In genomic region chr1:171101733-171102546, GRCm38 (mm10) we compare ENCODE assay signal across 8 mouse cellular contexts. TPM values are rescaled to one million over a fixed set of nuclear protein-coding genes. Genes with fewer than 3 reads are reported as not detected.
A peak's percentile ranks its signal among the peaks of the same experiment; 100 is the strongest.
DNase-seq lines count a peak whose midpoint lies in the region; ATAC-seq and TF ChIP-seq lines count a peak whose summit lies in the region.

No protein-coding gene starts in this region.

- H3K4me3 ChIP-seq in MEL (ENCODE audit: control insufficient read depth in 1 of 2, insufficient read depth in 1 of 2, low read depth in 2 of 2, low read length in 2 of 2): peak overlapping the region; percentile 53 to 84
- peak overlapping the region; percentile 80 for H3K4me3 ChIP-seq in lung, embryonic 16.5 days (ENCODE audit: low read length)
- H3K4me3 ChIP-seq in thymus, adult 2 months (ENCODE audit: control insufficient read depth, insufficient read depth, low read length): peak overlapping the region; percentile 64

- peaks cover 0 to 15% of the 10 kb centered on the region in 2 experiments; a peak in 2 of 4 replicates for H3K36me3 ChIP-seq in MEL (ENCODE audit: control insufficient read depth in 1 of 2, insufficient read depth in 2 of 2, low read length in 2 of 2)
- H3K36me3 ChIP-seq in lung, embryonic 16.5 days (ENCODE audit: control insufficient read depth, insufficient read depth, low read length): no peaks in the 10 kb centered on the region
- no peaks in the 10 kb centered on the region for H3K36me3 ChIP-seq in thymus, adult 2 months (ENCODE audit: control insufficient read depth, insufficient read depth, low read length)

- peak; percentile 88 for DNase-seq in MEL (ENCODE audit: low read depth, low spot score)
- peak; percentile 90 for DNase-seq in cerebellum, adult 8-10 months
- peak; percentile 87 for DNase-seq in forelimb bud, embryonic 11.5 days (ENCODE audit: low read depth, low spot score)
- peak; percentile 93 for DNase-seq in layer of hippocampus, adult 9-10 months (ENCODE audit: low spot score)
- DNase-seq in ovary, adult 18-20 months (ENCODE audit: low spot score): peak; percentile 61
- DNase-seq in thymus, adult 2 months: peak; percentile 73

- no peaks in the 10 kb centered on the region; the same call in 1 of the 2 replicates for H3K79me2 ChIP-seq in MEL (ENCODE audit: control insufficient read depth, insufficient read depth, low read length, poor library complexity)

- peak overlapping the region; percentile 77 for H3K4me2 ChIP-seq in lung, embryonic 16.5 days (ENCODE audit: low read depth, low read length)

- TF ChIP-seq CTCF in MEL (IDR thresholded peaks at IDR 0.05 in 2 of 3, conservative IDR thresholded peaks at IDR 0.05 in 1 of 3; ENCODE audit: control insufficient read depth in 1 of 3, insufficient read depth in 1 of 3, low read depth in 2 of 3, low read length in 3 of 3, poor library complexity in 1 of 3, severe bottlenecking in 1 of 3): no peak
- peak; percentile 52; the same call in 1 of the 2 replicates for TF ChIP-seq CTCF in thymus, adult 2 months (IDR thresholded peaks at IDR 0.05; ENCODE audit: borderline replicate concordance, control insufficient read depth, extremely low read depth, insufficient read depth, low read length, poor library complexity)

- TF ChIP-seq RAD21 in MEL (IDR thresholded peaks at IDR 0.05; ENCODE audit: low read depth, low read length): no peak

- no peaks in the 10 kb centered on the region for H3K9me3 ChIP-seq in MEL (replicated peaks; ENCODE audit: insufficient read depth, low read length)
- no peaks in the 10 kb centered on the region for H3K9me3 ChIP-seq in lung, embryonic 16.5 days (ENCODE audit: control insufficient read depth, low read length)

- peak overlapping the region; percentile 77 for H3K9ac ChIP-seq in MEL (ENCODE audit: control insufficient read depth, low read depth, low read length, poor library complexity, severe bottlenecking)
- peak overlapping the region; percentile 68 for H3K9ac ChIP-seq in lung, embryonic 16.5 days (ENCODE audit: low read length)

- peak overlapping the region; percentile 47 for H3K27ac ChIP-seq in MEL (ENCODE audit: control insufficient read depth, low read depth, low read length)
- H3K27ac ChIP-seq in lung, embryonic 16.5 days (ENCODE audit: low read length): peak overlapping the region; percentile 49
- no peak overlapping the region for H3K27ac ChIP-seq in thymus, adult 2 months (ENCODE audit: control insufficient read depth, insufficient read depth, low read length)

- TF ChIP-seq EP300 in MEL (IDR thresholded peaks at IDR 0.05; ENCODE audit: low read depth in 1 of 2, low read length in 2 of 2): no peak

- peaks cover 0 to 9% of the 10 kb centered on the region in 2 experiments; a peak in 3 of 4 replicates for H3K4me1 ChIP-seq in MEL (ENCODE audit: control insufficient read depth in 1 of 2, insufficient read depth in 2 of 2, low read length in 2 of 2)
- peaks cover 5% of the 10 kb centered on the region for H3K4me1 ChIP-seq in lung, embryonic 16.5 days (replicated peaks; ENCODE audit: control insufficient read depth, insufficient read depth, low read length)
- H3K4me1 ChIP-seq in thymus, adult 2 months (replicated peaks; ENCODE audit: control insufficient read depth, insufficient read depth, low read length): peaks cover 8% of the 10 kb centered on the region

- peak; percentile 55 to 71 for ATAC-seq in hematopoietic stem cell, adult 5-6 weeks (replicated peaks in 1 of 2; ENCODE audit: insufficient read depth in 1 of 2, low FRiP score in 2 of 2, low TSS enrichment in 1 of 2, low read depth in 1 of 2, poor library complexity in 2 of 2, severe bottlenecking in 2 of 2)
- ATAC-seq in lung, embryonic 16.5 days (ENCODE audit: low read depth): peak; percentile 87

- H3K27me3 ChIP-seq in MEL (ENCODE audit: control insufficient read depth in 1 of 2, insufficient read depth in 2 of 2, low read length in 2 of 2): no peaks in the 10 kb centered on the region
- H3K27me3 ChIP-seq in lung, embryonic 16.5 days (ENCODE audit: control insufficient read depth, insufficient read depth, low read depth, low read length): no peaks in the 10 kb centered on the region
- H3K27me3 ChIP-seq in thymus, adult 2 months (ENCODE audit: control insufficient read depth, insufficient read depth, low read length): no peaks in the 10 kb centered on the region

- WGBS in lung, embryonic 16.5 days: 0% methylated on average over 40 of the region's 40 CpGs
- under 1% methylated on average over 40 of the region's 40 CpGs for whole genome bisulfite sequencing in thymus, adult 2 months

- TF ChIP-seq POLR2A in MEL (IDR thresholded peaks at IDR 0.05; ENCODE audit: control insufficient read depth in 1 of 2, insufficient read depth in 1 of 2, low read depth in 1 of 2, low read length in 2 of 2, poor library complexity in 1 of 2): no peak
- TF ChIP-seq POLR2A in thymus, adult 2 months (IDR thresholded peaks at IDR 0.05; ENCODE audit: control insufficient read depth, extremely low read depth, insufficient read depth, low read length, poor library complexity): no peak

TF ChIP-seq in MEL, 35 proteins besides CTCF, POLR2A, EP300 and RAD21:
- no peak for TF ChIP-seq JUND (IDR thresholded peaks at IDR 0.05; ENCODE audit: low read depth, low read length)
- no peak for TF ChIP-seq TAL1 (IDR thresholded peaks at IDR 0.05; ENCODE audit: low read length)
- TF ChIP-seq GATA1 (IDR thresholded peaks at IDR 0.05; ENCODE audit: low read depth, low read length): peak; percentile 53; the same call in 1 of the 2 replicates
- no peak for TF ChIP-seq POLR2AphosphoS5 (IDR thresholded peaks at IDR 0.05; ENCODE audit: borderline replicate concordance, low read depth, low read length)
- TF ChIP-seq MAX (IDR thresholded peaks at IDR 0.05; ENCODE audit: low read length): no peak
- peak; percentile 68; the same call in 1 of the 2 replicates for TF ChIP-seq ELF1 (IDR thresholded peaks at IDR 0.05; ENCODE audit: low read depth, low read length)
- TF ChIP-seq UBTF (IDR thresholded peaks at IDR 0.05; ENCODE audit: borderline replicate concordance, insufficient read depth, low read depth, low read length): no peak
- no peak for TF ChIP-seq BHLHE40 (IDR thresholded peaks at IDR 0.05; ENCODE audit: borderline replicate concordance, low read depth, low read length)
- TF ChIP-seq MAFK (IDR thresholded peaks at IDR 0.05; ENCODE audit: borderline replicate concordance, low read depth, low read length): peak; percentile 99
- TF ChIP-seq MAZ (IDR thresholded peaks at IDR 0.05; ENCODE audit: low read depth, low read length): no peak
- TF ChIP-seq RCOR1 (IDR thresholded peaks at IDR 0.05; ENCODE audit: low read depth, low read length): no peak
- no peak for TF ChIP-seq SMC3 (IDR thresholded peaks at IDR 0.05; ENCODE audit: low read depth, low read length)
- no peak for TF ChIP-seq CHD2 (IDR thresholded peaks at IDR 0.05; ENCODE audit: low read length)
- TF ChIP-seq NRF1 (IDR thresholded peaks at IDR 0.05; ENCODE audit: insufficient read depth, low read depth, low read length, poor library complexity, severe bottlenecking): peak; percentile 37; the same call in 1 of the 2 replicates
- TF ChIP-seq TBP (IDR thresholded peaks at IDR 0.05; ENCODE audit: low read depth, low read length): peak; percentile 97
- no peak for TF ChIP-seq HCFC1 (IDR thresholded peaks at IDR 0.05; ENCODE audit: low read depth, low read length)
- TF ChIP-seq E2F4 (IDR thresholded peaks at IDR 0.05; ENCODE audit: borderline replicate concordance, low read depth, low read length): no peak
- TF ChIP-seq ZNF384 (IDR thresholded peaks at IDR 0.05; ENCODE audit: low read depth, low read length): peak; percentile 73

RNA-seq across cellular contexts. Expression of gene Cfap126, which starts 11.8 kb away (rescaled TPM):
- total RNA-seq in MEL (2012; rRNA removed): 0.69 and 0.75 TPM in 2 replicates
- polyA plus RNA-seq in MEL (2012; ENCODE audit: insufficient read depth in 1 of 2, insufficient read length in 2 of 2, low read depth in 1 of 2, low replicate concordance in 2 of 2, missing spikeins in 1 of 2): 1 to 10 TPM in 1 of 2 experiments, not detected in 1; 3.5 TPM
- 2.4 and 3.3 TPM in 2 replicates for total RNA-seq in hematopoietic stem cell, adult 5-6 weeks (2017)
- polyA plus RNA-seq in lung, embryonic 16.5 days (2015; fragmentation: Nextera tagmentation; extraction: Ambion mirVana): 15.7 and 20.4 TPM in 2 replicates
- polyA plus RNA-seq in thymus, adult 2 months (2012; rRNA removed): 2.7 and 2.8 TPM in 2 replicates

RNA-seq across cellular contexts. Expression of gene Fcgr3, which starts 37.2 kb away (rescaled TPM):
- total RNA-seq in MEL (2012; rRNA removed): 0.39 and 0.62 TPM in 2 replicates
- polyA plus RNA-seq in MEL (2012; ENCODE audit: insufficient read depth in 1 of 2, insufficient read length in 2 of 2, low read depth in 1 of 2, low replicate concordance in 2 of 2, missing spikeins in 1 of 2): 1 to 10 TPM in 1 of 2 experiments, not detected in 1; 6.1 TPM
- 30.2 and 49.4 TPM in 2 replicates for total RNA-seq in hematopoietic stem cell, adult 5-6 weeks (2017)
- 12.7 and 19.3 TPM in 2 replicates for polyA plus RNA-seq in lung, embryonic 16.5 days (2015; fragmentation: Nextera tagmentation; extraction: Ambion mirVana)
- 16.6 and 20.7 TPM in 2 replicates for polyA plus RNA-seq in thymus, adult 2 months (2012; rRNA removed)

RNA-seq across cellular contexts. Expression of gene Sdhc, which starts 48.5 kb away (rescaled TPM):
- 79.4 and 88.2 TPM in 2 replicates for total RNA-seq in MEL (2012; rRNA removed)
- polyA plus RNA-seq in MEL (2012; ENCODE audit: insufficient read depth in 1 of 2, insufficient read length in 2 of 2, low read depth in 1 of 2, low replicate concordance in 2 of 2, missing spikeins in 1 of 2): 100 to 1,000 TPM in 1 of 2 experiments, not detected in 1; 224 TPM
- 52.4 and 87.6 TPM in 2 replicates for total RNA-seq in hematopoietic stem cell, adult 5-6 weeks (2017)
- 263 and 285 TPM in 2 replicates for polyA plus RNA-seq in lung, embryonic 16.5 days (2015; fragmentation: Nextera tagmentation; extraction: Ambion mirVana)
- 191 and 231 TPM in 2 replicates for polyA plus RNA-seq in thymus, adult 2 months (2012; rRNA removed)

RNA-seq across cellular contexts. Expression of gene Mpz, which starts 48.6 kb away (rescaled TPM):
- total RNA-seq in MEL (2012; rRNA removed): 0.10 TPM in 1 of 2 replicates, not detected in the other
- polyA plus RNA-seq in MEL (2012; ENCODE audit: insufficient read depth in 1 of 2, insufficient read length in 2 of 2, low read depth in 1 of 2, low replicate concordance in 2 of 2, missing spikeins in 1 of 2): under 1 TPM in 1 of 2 experiments, not detected in 1; 0.28 TPM
- not detected in 2 replicates for total RNA-seq in hematopoietic stem cell, adult 5-6 weeks (2017)
- 0.78 and 1.3 TPM in 2 replicates for polyA plus RNA-seq in lung, embryonic 16.5 days (2015; fragmentation: Nextera tagmentation; extraction: Ambion mirVana)
- 1.1 and 7.4 TPM in 2 replicates for polyA plus RNA-seq in thymus, adult 2 months (2012; rRNA removed)
